Mouse (Mus musculus) intestine, embryonic 14.5 days (tissue): ENCODE data around the gene Hace1. TPM values are rescaled to one million over a fixed set of nuclear protein-coding genes. Genes with fewer than 3 reads are reported as not detected.

Experiments used
- ATAC-seq: fragments of 200-750 bp; cut with Nextera tagmentation; replicated peaks from 2 replicates; pipeline ENCODE4 v1.8.0; 2017; ENCODE audit warnings: low read depth, moderate number of reproducible peaks, moderate TSS enrichment, moderate library complexity; ENCODE audit not compliant: low FRiP score, low TSS enrichment
- DNase-seq: peaks from one replicate; pipeline ENCODE4 v3.0.0-alpha.2; 2018; ENCODE audit warnings: low spot score
- H3K27ac ChIP-seq: fragments of 300-500 bp; sonication (generic); 2 replicates; pipeline ENCODE4 v1.5.1; 2014; ENCODE audit warnings: low read depth, mild to moderate bottlenecking, control low read depth
- H3K27me3 ChIP-seq: fragments of 300-500 bp; sonication (generic); replicated peaks from 2 replicates; pipeline ENCODE4 v1.6.1; 2014; ENCODE audit warnings: low read length, control low read depth; ENCODE audit not compliant: control insufficient read depth, insufficient read depth
- H3K36me3 ChIP-seq: fragments of 300-500 bp; sonication (generic); 2 replicates; pipeline ENCODE4 v1.6.1; 2014; ENCODE audit warnings: low read length, control low read depth; ENCODE audit not compliant: control insufficient read depth, insufficient read depth
- H3K4me1 ChIP-seq: fragments of 300-500 bp; sonication (generic); replicated peaks from 2 replicates; pipeline ENCODE4 v1.6.1; 2014; ENCODE audit warnings: low read length, control low read depth, mixed read lengths; ENCODE audit not compliant: control insufficient read depth, insufficient read depth
- H3K4me2 ChIP-seq: fragments of 300-500 bp; sonication (generic); 2 replicates; pipeline ENCODE4 v1.6.1; 2014; ENCODE audit warnings: low read length
- H3K4me3 ChIP-seq: fragments of 300-500 bp; sonication (generic); 2 replicates; pipeline ENCODE4 v1.5.1; 2014; ENCODE audit warnings: low read depth, low read length, control low read depth, mixed read lengths
- H3K9ac ChIP-seq: fragments of 300-500 bp; sonication (generic); 2 replicates; pipeline ENCODE4 v1.6.1; 2014; ENCODE audit warnings: mild to moderate bottlenecking, low read length
- H3K9me3 ChIP-seq: fragments of 300-500 bp; sonication (generic); 2 replicates; pipeline ENCODE4 v1.6.1; 2016; ENCODE audit warnings: low read length, control low read depth; ENCODE audit not compliant: control insufficient read depth
- WGBS: fragments of 180-500 bp; shearing (Covaris S2); extraction: QIAGEN DNeasy Blood & Tissue Kit; methylation state at CpG from one replicate; pipeline ENCODE4 v1.1.7; 2014; 5-methylcytosine and 5-hydroxymethylcytosine counted together
- polyA plus RNA-seq: library from polyadenylated mRNA; unstranded; fragments of >200 nt; fragmentation: Nextera tagmentation; extraction: Ambion mirVana; gene quantifications from 2 replicates; pipeline ENCODE4 v1.2.1, GENCODE M21; 2014

Hace1 gene
- polyA plus RNA-seq, 1 experiment from 2014 or later = 13.5 TPM

DNA sequence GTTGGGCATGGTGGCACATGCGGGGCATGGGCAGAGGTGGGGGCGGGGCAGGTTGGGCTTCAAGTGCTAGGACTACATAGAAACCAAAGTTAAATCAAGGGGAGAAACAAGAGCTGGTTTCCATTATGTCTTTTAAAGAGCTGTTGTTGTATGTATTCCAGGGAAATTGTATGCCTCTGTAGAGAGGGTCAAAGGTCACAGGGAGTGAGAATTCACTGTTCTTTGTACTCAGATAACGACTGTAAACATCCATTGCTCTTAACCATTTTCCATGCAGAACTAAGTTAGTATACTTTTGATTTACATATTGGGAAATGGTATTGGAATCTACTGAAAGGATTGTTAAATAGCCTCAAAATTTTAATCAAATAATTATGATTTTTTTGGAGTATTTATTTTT, 28.2 kb downstream of the Hace1 start:
- H3K9ac ChIP-seq = no peak overlapping the region
- H3K27ac ChIP-seq = no peak overlapping the region
- DNase-seq (no peak), ATAC-seq (no peak)
- H3K27me3 ChIP-seq = no peaks in the 10 kb centered on the region
- H3K4me3 ChIP-seq = no peak overlapping the region
- no peaks in the 10 kb centered on the region for H3K4me1 ChIP-seq
- 84% methylated on average over 3 of the region's 3 CpGs for WGBS
- no peak overlapping the region for H3K4me2 ChIP-seq
- peaks cover 4% of the 10 kb centered on the region; the same call in 1 of the 2 replicates for H3K9me3 ChIP-seq
- H3K36me3 ChIP-seq = peaks cover 10% of the 10 kb centered on the region

DNA sequence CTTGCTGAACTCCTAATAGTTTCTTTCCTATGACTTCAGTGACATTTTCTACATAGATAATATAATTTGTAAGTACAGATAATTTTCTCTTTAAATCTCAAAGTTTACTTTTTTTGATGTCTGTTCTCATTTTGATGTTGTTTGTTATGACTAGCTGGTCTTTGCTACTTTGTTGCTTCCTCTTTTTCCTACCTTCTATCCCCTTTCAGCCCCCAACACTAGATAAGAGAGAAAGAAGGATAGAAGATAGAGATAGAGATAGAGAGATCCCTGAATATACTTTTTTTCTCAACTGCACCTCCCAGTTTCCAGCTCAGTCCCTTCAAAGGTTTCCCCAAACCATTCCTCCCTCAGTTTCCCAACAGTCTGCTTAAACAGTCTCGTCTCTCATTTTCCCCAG, 33.1 kb downstream of the Hace1 start:
- Histone ChIP-seq H3K9ac (no peak overlapping the region), H3K27ac (no peak overlapping the region), H3K4me2 (no peak overlapping the region), H3K4me1 (no peaks in the 10 kb centered on the region), H3K9me3 (peaks cover 4% of the 10 kb centered on the region; the same call in 1 of the 2 replicates), H3K4me3 (no peak overlapping the region), H3K27me3 (no peaks in the 10 kb centered on the region), H3K36me3 (peaks cover 10% of the 10 kb centered on the region)
- ATAC-seq = no peak
- no peak for DNase-seq
- WGBS = 92% methylated on average over 1 of the region's 1 CpGs

DNA sequence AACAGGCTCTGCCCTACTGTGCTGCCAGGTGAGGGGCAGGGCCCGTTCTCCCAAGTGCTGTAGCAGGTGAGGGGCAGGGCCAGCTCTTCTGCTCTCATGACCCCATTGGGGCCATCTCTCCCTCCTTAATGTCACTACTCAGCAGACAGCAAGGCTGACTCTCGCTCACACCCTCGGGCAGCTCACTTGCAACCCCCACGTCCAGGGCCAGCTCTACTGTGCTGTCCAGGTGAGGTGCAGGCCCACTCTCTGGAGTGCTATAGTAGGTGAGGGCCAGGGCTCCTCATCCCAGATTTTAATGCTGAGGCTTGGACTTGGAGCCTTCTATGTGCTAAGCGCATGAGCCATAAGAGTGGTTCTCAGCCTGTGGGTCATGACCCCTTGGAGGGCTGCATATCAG, 38.4 kb downstream of the Hace1 start:
- no peak for ATAC-seq
- no peak overlapping the region for H3K4me3 ChIP-seq
- WGBS = 91% methylated on average over 5 of the region's 5 CpGs

DNA sequence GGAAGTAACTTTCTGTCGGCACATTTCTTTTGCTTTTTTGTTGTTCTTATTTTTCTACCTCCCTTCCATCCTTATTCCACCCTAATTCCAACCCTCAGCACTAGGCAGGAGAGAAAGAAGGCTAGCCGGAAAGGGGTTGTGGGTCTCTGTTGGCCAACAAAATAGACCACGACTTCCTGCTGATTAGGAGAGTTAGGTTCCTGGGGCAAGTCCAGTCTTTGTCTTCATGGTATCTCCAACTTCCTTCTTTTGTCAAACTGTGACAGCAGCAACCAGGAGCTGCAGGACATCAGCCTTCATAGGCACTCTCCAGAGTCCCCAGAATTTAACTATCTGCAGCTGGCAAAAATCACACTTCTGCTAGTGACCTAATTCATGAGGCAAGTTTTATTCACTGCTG, 41.4 kb downstream of the Hace1 start:
- Histone ChIP-seq H3K4me1 (no peaks in the 10 kb centered on the region), H3K27me3 (no peaks in the 10 kb centered on the region), H3K4me3 (no peak overlapping the region), H3K4me2 (no peak overlapping the region), H3K9me3 (no peaks in the 10 kb centered on the region), H3K27ac (no peak overlapping the region), H3K9ac (no peak overlapping the region), H3K36me3 (peaks cover 4% of the 10 kb centered on the region)
- DNase-seq (no peak), ATAC-seq (no peak)
- 71% methylated on average over 3 of the region's 3 CpGs for WGBS

More for the DNA sequence above, 38.4 kb downstream of the Hace1 start:
- H3K4me2 ChIP-seq = no peak overlapping the region
- H3K4me1 ChIP-seq = no peaks in the 10 kb centered on the region
- no peaks in the 10 kb centered on the region for H3K9me3 ChIP-seq
- no peak overlapping the region for H3K9ac ChIP-seq
- H3K27me3 ChIP-seq = no peaks in the 10 kb centered on the region
- peaks cover 4% of the 10 kb centered on the region for H3K36me3 ChIP-seq
- no peak for DNase-seq
- no peak overlapping the region for H3K27ac ChIP-seq

DNA sequence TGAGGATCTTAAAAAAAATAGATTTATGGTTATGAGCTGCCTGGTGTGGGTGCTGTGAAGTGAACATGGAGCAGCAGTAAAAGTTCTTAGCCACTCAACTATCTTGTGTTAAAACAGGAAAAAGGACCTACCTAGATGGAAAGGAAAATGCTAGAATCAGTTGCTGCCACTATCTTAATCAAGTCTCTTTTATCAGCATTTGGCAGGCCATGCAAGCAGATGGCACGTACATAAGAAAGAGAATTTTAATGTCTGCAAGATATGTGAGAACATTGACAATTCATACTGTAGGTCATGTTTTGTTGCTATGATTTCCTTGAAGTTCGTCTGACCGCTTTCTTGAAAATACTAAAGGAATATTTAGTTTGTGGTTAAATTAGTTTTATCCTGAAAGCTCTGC, 54.4 kb downstream of the Hace1 start:
- Histone ChIP-seq H3K36me3 (no peaks in the 10 kb centered on the region), H3K27ac (no peak overlapping the region), H3K4me2 (no peak overlapping the region), H3K9ac (no peak overlapping the region), H3K4me3 (no peak overlapping the region), H3K9me3 (no peaks in the 10 kb centered on the region), H3K27me3 (no peaks in the 10 kb centered on the region), H3K4me1 (no peaks in the 10 kb centered on the region)
- 96% methylated on average over 3 of the region's 3 CpGs for WGBS
- DNase-seq (no peak), ATAC-seq (no peak)

DNA sequence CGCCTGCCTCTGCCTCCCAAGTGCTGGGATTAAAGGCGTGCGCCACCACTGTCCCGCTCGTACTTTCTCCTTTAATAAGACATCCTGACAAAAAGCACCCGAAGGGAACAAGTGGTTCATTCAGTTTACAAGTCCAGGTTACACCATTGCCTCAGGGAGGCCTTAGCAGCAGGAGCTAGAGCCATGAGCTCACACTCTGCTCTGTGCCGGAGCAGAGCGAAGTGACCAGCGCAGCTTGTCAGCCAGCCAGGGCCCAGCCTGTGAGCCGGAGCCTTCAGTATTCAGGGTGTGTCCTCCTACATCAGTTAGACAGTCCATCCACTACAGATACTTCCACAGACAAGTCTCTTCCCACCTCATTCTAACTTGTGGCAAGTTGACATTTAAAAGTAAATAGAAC, 55.0 kb downstream of the Hace1 start:
- DNase-seq = no peak
- no peak overlapping the region for H3K27ac ChIP-seq

DNA sequence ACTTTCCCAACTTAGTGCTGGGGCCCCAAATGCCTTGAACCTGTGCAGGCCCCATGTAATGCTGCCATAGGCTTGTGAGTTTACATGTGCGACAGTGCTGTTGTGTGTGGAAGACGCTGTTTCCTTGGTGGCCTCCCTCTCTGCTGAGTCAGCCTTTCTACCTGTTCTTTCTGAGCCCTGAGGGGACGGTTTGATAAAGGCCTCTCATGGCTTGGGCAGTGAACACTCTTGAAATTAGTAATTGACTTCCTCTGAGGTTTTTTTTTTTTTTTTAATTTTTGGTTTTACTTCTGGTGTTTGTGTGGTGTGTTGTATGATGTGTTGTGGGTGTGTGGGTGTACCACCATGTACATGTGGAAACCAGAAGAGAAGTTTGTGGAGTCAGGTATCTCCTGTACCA, 57.6 kb downstream of the Hace1 start:
- Histone ChIP-seq H3K27ac (no peak overlapping the region), H3K4me2 (no peak overlapping the region), H3K9me3 (0 out of 2 replicates have a peak, but pooled peaks cover 1% of the 10 kb centered on the region), H3K4me1 (no peaks in the 10 kb centered on the region), H3K4me3 (no peak overlapping the region), H3K36me3 (no peaks in the 10 kb centered on the region), H3K27me3 (no peaks in the 10 kb centered on the region), H3K9ac (no peak overlapping the region)
- 93% methylated on average over 3 of the region's 3 CpGs for WGBS
- no peak for ATAC-seq
- DNase-seq = no peak

More for the DNA sequence above, 55.0 kb downstream of the Hace1 start:
- H3K9me3 ChIP-seq = no peaks in the 10 kb centered on the region
- no peak for ATAC-seq
- WGBS = 94% methylated on average over 10 of the region's 10 CpGs
- no peak overlapping the region for H3K4me2 ChIP-seq
- H3K4me1 ChIP-seq = no peaks in the 10 kb centered on the region
- H3K9ac ChIP-seq = no peak overlapping the region
- no peaks in the 10 kb centered on the region for H3K27me3 ChIP-seq
- H3K36me3 ChIP-seq = no peaks in the 10 kb centered on the region
- no peak overlapping the region for H3K4me3 ChIP-seq

DNA sequence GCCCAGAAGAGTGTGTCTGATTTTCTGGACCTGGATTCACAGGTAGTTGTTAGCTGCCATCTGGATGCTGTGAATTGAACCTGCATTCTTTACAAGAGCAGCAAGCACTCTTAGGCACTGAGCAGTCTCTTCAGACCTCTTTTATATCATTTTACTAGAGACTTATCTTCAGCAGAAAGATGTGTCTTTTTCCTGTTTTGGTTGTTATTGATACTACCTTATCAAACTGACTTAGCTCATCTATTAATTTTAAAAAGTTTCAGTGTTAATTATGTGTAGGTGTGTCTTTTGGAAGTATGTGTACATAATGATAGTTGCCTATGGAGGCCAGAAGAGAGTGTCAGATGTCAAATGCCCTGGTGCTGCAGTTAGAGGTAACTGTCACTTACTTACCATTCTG, 62.1 kb downstream of the Hace1 start:
- H3K36me3 ChIP-seq = no peaks in the 10 kb centered on the region
- H3K4me3 ChIP-seq = no peak overlapping the region
- DNase-seq (no peak), ATAC-seq (no peak)
- H3K4me1 ChIP-seq = no peaks in the 10 kb centered on the region
- no peak overlapping the region for H3K9ac ChIP-seq
- H3K4me2 ChIP-seq = no peak overlapping the region
- 0 out of 2 replicates have a peak, but pooled peaks cover 2% of the 10 kb centered on the region for H3K9me3 ChIP-seq
- no peak overlapping the region for H3K27ac ChIP-seq
- H3K27me3 ChIP-seq = no peaks in the 10 kb centered on the region

DNA sequence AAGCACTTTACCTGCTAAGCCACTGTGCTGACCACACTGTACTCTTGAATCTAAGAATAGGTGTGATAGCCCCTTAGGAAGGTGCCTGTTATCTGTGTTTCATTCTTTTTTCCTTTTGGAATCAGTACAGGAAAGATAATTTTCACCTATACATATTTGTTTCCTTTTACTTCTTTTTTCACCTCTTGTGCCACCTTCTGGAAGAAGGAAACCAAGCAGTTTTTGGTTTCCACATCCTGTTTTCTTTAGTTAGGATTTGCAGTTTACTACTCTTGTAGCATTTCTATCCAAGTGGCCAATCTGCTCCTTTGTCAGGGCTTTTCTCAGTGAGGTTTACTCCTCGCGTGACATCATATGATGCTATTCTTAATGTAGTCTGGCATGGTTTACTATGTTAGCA, 76.4 kb downstream of the Hace1 start:
- no peak overlapping the region for H3K27ac ChIP-seq
- ATAC-seq (no peak), DNase-seq (no peak)
- WGBS = 97% methylated on average over 2 of the region's 2 CpGs
- no peaks in the 10 kb centered on the region for H3K36me3 ChIP-seq
- H3K4me3 ChIP-seq = no peak overlapping the region
- no peak overlapping the region for H3K4me2 ChIP-seq
- H3K9me3 ChIP-seq = no peaks in the 10 kb centered on the region
- H3K4me1 ChIP-seq = no peaks in the 10 kb centered on the region
- H3K27me3 ChIP-seq = no peaks in the 10 kb centered on the region
- no peak overlapping the region for H3K9ac ChIP-seq
